Mouse (Mus musculus): Measurements from ENCODE around the gene Lin28b.

GRCm38 (mm10) chr10:45356091-45356490 is 130.1 kb downstream of the Lin28b start:
- TF ChIP-seq CTCF (conservative IDR thresholded peaks at IDR 0.05; ENCODE audit: low read length) (no peak), NANOG (IDR thresholded peaks at IDR 0.05; ENCODE audit: borderline replicate concordance, low read length) (no peak)
